Mouse (Mus musculus): ENCODE measurements around the gene Clpb. TPM values are rescaled to one million over a fixed set of nuclear protein-coding genes. Genes with fewer than 3 reads are reported as not detected.

Gene Clpb
- polyA plus RNA-seq, 1 experiment from 2014 or later = 48.0 TPM

GRCm38 (mm10) chr7:101844186-101844585, 180.8 kb downstream of the Clpb start:
- Histone ChIP-seq H3K27me3 (no peaks in the 10 kb centered on the region), H3K36me3 (no peaks in the 10 kb centered on the region), H3K9ac (no peak overlapping the region), H3K4me2 (replicated peaks) (no peak overlapping the region), H3K27ac (no peak overlapping the region), H3K4me3 (no peak overlapping the region), H3K4me1 (no peaks in the 10 kb centered on the region), H3K9me3 (no peaks in the 10 kb centered on the region)
- 61% methylated on average over 6 of the region's 6 CpGs for WGBS
- ATAC-seq (ENCODE audit: insufficient number of reproducible peaks, insufficient read depth, low FRiP score, low TSS enrichment) = no peak

Other genes starting within 250 kb of the Clpb start
- 20.4 and 21.3 TPM in 2 replicates for gene Pde2a, start 241.9 kb upstream of the Clpb start, polyA plus RNA-seq (2016; fragmentation: Nextera tagmentation; extraction: Ambion mirVana)
- gene Art2b, start 78.0 kb upstream of the Clpb start, polyA plus RNA-seq (2016; fragmentation: Nextera tagmentation; extraction: Ambion mirVana) = not detected in 2 replicates
- 0.58 TPM in 1 of 2 replicates, not detected in the other for gene Phox2a, start 154.7 kb downstream of the Clpb start, polyA plus RNA-seq (2016; fragmentation: Nextera tagmentation; extraction: Ambion mirVana)
- gene Inppl1, start 174.6 kb downstream of the Clpb start, polyA plus RNA-seq (2016; fragmentation: Nextera tagmentation; extraction: Ambion mirVana) = 55.2 and 69.7 TPM in 2 replicates
- 0.92 TPM in 1 of 2 replicates, not detected in the other for gene Folr2, start 193.6 kb downstream of the Clpb start, polyA plus RNA-seq (2016; fragmentation: Nextera tagmentation; extraction: Ambion mirVana)
- 75.5 and 76.6 TPM in 2 replicates for gene Anapc15, start 200.1 kb downstream of the Clpb start, polyA plus RNA-seq (2016; fragmentation: Nextera tagmentation; extraction: Ambion mirVana)
- gene Folr1, start 207.2 kb downstream of the Clpb start, polyA plus RNA-seq (2016; fragmentation: Nextera tagmentation; extraction: Ambion mirVana) = 1.1 and 1.2 TPM in 2 replicates
- gene Lamtor1, start 242.3 kb downstream of the Clpb start, polyA plus RNA-seq (2016; fragmentation: Nextera tagmentation; extraction: Ambion mirVana) = 153 and 158 TPM in 2 replicates
- gene Tomt, start 242.7 kb downstream of the Clpb start, polyA plus RNA-seq (2016; fragmentation: Nextera tagmentation; extraction: Ambion mirVana) = 0.61 and 0.65 TPM in 2 replicates